Mouse (Mus musculus): Measurements from ENCODE around the gene Lrrc51. TPM values are rescaled to one million over a fixed set of nuclear protein-coding genes. Genes with fewer than 3 reads are reported as not detected.

Lrrc51 gene
- polyA plus RNA-seq, 1 experiment from 2014 or later, result 4.2 TPM

- 0 out of 2 replicates have a peak overlapping the region, but pooled peaks have one; percentile 28 for H3K27ac ChIP-seq (ENCODE audit: poor library complexity, severe bottlenecking)
- ATAC-seq (ENCODE audit: insufficient number of reproducible peaks, low FRiP score), result no peak
- WGBS, result 65% methylated on average over 8 of the region's 8 CpGs
- no peaks in the 10 kb centered on the region for H3K27me3 ChIP-seq (replicated peaks)
- peak overlapping the region; percentile 81 for H3K4me2 ChIP-seq
- no peaks in the 10 kb centered on the region for H3K9me3 ChIP-seq (replicated peaks)
- H3K4me3 ChIP-seq, result peak overlapping the region; percentile 96
- peak overlapping the region; percentile 96 for H3K9ac ChIP-seq
- peaks cover 33% of the 10 kb centered on the region for H3K36me3 ChIP-seq
- peaks cover 29% of the 10 kb centered on the region for H3K4me1 ChIP-seq (replicated peaks)
These were observed 27.0 kb downstream of the Lrrc51 start for GRCm38 (mm10) chr7:101906696-101907095.

- peak within 1 kb of the TSS; percentile 96 for H3K9ac ChIP-seq
- WGBS, result 13% methylated on average over 11 of the region's 11 CpGs
- H3K4me3 ChIP-seq, result peak within 1 kb of the TSS; percentile 96
- H3K4me1 ChIP-seq (replicated peaks), result peaks cover 29% of the 10 kb centered on the region
- H3K27me3 ChIP-seq (replicated peaks), result no peaks in the 10 kb centered on the region
- peaks cover 29% of the 10 kb centered on the region for H3K36me3 ChIP-seq
- peak within 1 kb of the TSS; percentile 98 for H3K27ac ChIP-seq (ENCODE audit: poor library complexity, severe bottlenecking)
- no peaks in the 10 kb centered on the region for H3K9me3 ChIP-seq (replicated peaks)
- ATAC-seq (ENCODE audit: insufficient number of reproducible peaks, low FRiP score), result no peak
- peak within 1 kb of the TSS; percentile 81 for H3K4me2 ChIP-seq
These were observed 27.4 kb downstream of the Lrrc51 start, which contains the start of gene Tomt for GRCm38 (mm10) chr7:101906287-101906681. Tomt (minus strand) TSS chr7:101906359.

- H3K27me3 ChIP-seq (replicated peaks), result no peaks in the 10 kb centered on the region
- H3K9ac ChIP-seq, result peak within 1 kb of the TSS; percentile 96
- H3K4me2 ChIP-seq, result peak within 1 kb of the TSS; percentile 81
- peaks cover 29% of the 10 kb centered on the region for H3K36me3 ChIP-seq
- ATAC-seq (ENCODE audit: insufficient number of reproducible peaks, low FRiP score), result peak; percentile 99
- peak within 1 kb of the TSS; percentile 98 for H3K27ac ChIP-seq (ENCODE audit: poor library complexity, severe bottlenecking)
- peaks cover 29% of the 10 kb centered on the region for H3K4me1 ChIP-seq (replicated peaks)
- WGBS, result under 1% methylated on average over 61 of the region's 61 CpGs
- peak within 1 kb of the TSS; percentile 96 for H3K4me3 ChIP-seq
- no peaks in the 10 kb centered on the region for H3K9me3 ChIP-seq (replicated peaks)
These were observed 28.0 kb downstream of the Lrrc51 start, which contains the start of gene Lamtor1 for GRCm38 (mm10) chr7:101905561-101906286. Lamtor1 (plus strand) TSS chr7:101905904.

- Histone ChIP-seq H3K4me3 (no peak overlapping the region), H3K4me1 (replicated peaks) (peaks cover 16% of the 10 kb centered on the region), H3K27me3 (replicated peaks) (no peaks in the 10 kb centered on the region), H3K36me3 (peaks cover 32% of the 10 kb centered on the region), H3K9me3 (replicated peaks) (no peaks in the 10 kb centered on the region), H3K27ac (ENCODE audit: poor library complexity, severe bottlenecking) (no peak overlapping the region), H3K9ac (no peak overlapping the region), H3K4me2 (no peak overlapping the region)
- no peak for ATAC-seq (ENCODE audit: insufficient number of reproducible peaks, low FRiP score)
These were observed 30.8 kb downstream of the Lrrc51 start for GRCm38 (mm10) chr7:101902846-101903245.

- Histone ChIP-seq H3K27ac (ENCODE audit: poor library complexity, severe bottlenecking) (no peak overlapping the region), H3K4me3 (no peak overlapping the region), H3K36me3 (peaks cover 32% of the 10 kb centered on the region), H3K9me3 (replicated peaks) (no peaks in the 10 kb centered on the region), H3K27me3 (replicated peaks) (no peaks in the 10 kb centered on the region), H3K4me2 (no peak overlapping the region), H3K9ac (no peak overlapping the region), H3K4me1 (replicated peaks) (peaks cover 12% of the 10 kb centered on the region)
- no peak for ATAC-seq (ENCODE audit: insufficient number of reproducible peaks, low FRiP score)
- WGBS, result 91% methylated on average over 10 of the region's 10 CpGs
These were observed 31.7 kb downstream of the Lrrc51 start for GRCm38 (mm10) chr7:101901969-101902368.

GRCm38 (mm10) chr7:101900331-101901097 is 33.2 kb downstream of the Lrrc51 start:
- WGBS, result 91% methylated on average over 16 of the region's 16 CpGs
- no peak overlapping the region for H3K4me2 ChIP-seq
- H3K36me3 ChIP-seq, result peaks cover 32% of the 10 kb centered on the region
- H3K27ac ChIP-seq (ENCODE audit: poor library complexity, severe bottlenecking), result no peak overlapping the region
- no peak for ATAC-seq (ENCODE audit: insufficient number of reproducible peaks, low FRiP score)
- peaks cover 5% of the 10 kb centered on the region for H3K4me1 ChIP-seq (replicated peaks)
- H3K9me3 ChIP-seq (replicated peaks), result no peaks in the 10 kb centered on the region
- 0 out of 2 replicates have a peak overlapping the region, but pooled peaks have one; percentile 2 for H3K9ac ChIP-seq
- H3K27me3 ChIP-seq (replicated peaks), result no peaks in the 10 kb centered on the region
- H3K4me3 ChIP-seq, result no peak overlapping the region

- H3K27ac ChIP-seq (ENCODE audit: poor library complexity, severe bottlenecking), result peak overlapping the region; percentile 83
- no peaks in the 10 kb centered on the region for H3K9me3 ChIP-seq (replicated peaks)
- H3K4me3 ChIP-seq, result peak overlapping the region; percentile 60
- peak; percentile 98 for ATAC-seq (ENCODE audit: insufficient number of reproducible peaks, low FRiP score)
- peaks cover 5% of the 10 kb centered on the region for H3K4me1 ChIP-seq (replicated peaks)
- H3K4me2 ChIP-seq, result peak overlapping the region; percentile 67
- H3K9ac ChIP-seq, result peak overlapping the region; percentile 61
- peaks cover 21% of the 10 kb centered on the region for H3K36me3 ChIP-seq
- H3K27me3 ChIP-seq (replicated peaks), result no peaks in the 10 kb centered on the region
- WGBS, result under 1% methylated on average over 57 of the region's 57 CpGs
These were observed 37.3 kb downstream of the Lrrc51 start for GRCm38 (mm10) chr7:101896104-101897066.

- no peak for ATAC-seq (ENCODE audit: insufficient number of reproducible peaks, low FRiP score)
- H3K27ac ChIP-seq (ENCODE audit: poor library complexity, severe bottlenecking), result peak overlapping the region; percentile 26; the same call in 1 of the 2 replicates
- H3K4me2 ChIP-seq, result peak overlapping the region; percentile 58
- peak overlapping the region; percentile 61 for H3K9ac ChIP-seq
- H3K4me1 ChIP-seq (replicated peaks), result peaks cover 5% of the 10 kb centered on the region
- H3K27me3 ChIP-seq (replicated peaks), result no peaks in the 10 kb centered on the region
- no peaks in the 10 kb centered on the region for H3K9me3 ChIP-seq (replicated peaks)
- 40% methylated on average over 9 of the region's 9 CpGs for WGBS
- peak overlapping the region; percentile 60 for H3K4me3 ChIP-seq
- H3K36me3 ChIP-seq, result peaks cover 15% of the 10 kb centered on the region
These were observed 38.0 kb downstream of the Lrrc51 start for GRCm38 (mm10) chr7:101895695-101896094.

GRCm38 (mm10) chr7:101888460-101888859 is 45.2 kb downstream of the Lrrc51 start:
- WGBS, result 71% methylated on average over 4 of the region's 4 CpGs
- ATAC-seq (ENCODE audit: insufficient number of reproducible peaks, low FRiP score), result no peak
- Histone ChIP-seq H3K4me3 (no peak overlapping the region), H3K27ac (ENCODE audit: poor library complexity, severe bottlenecking) (no peak overlapping the region), H3K36me3 (no peaks in the 10 kb centered on the region), H3K9ac (no peak overlapping the region), H3K4me1 (replicated peaks) (no peaks in the 10 kb centered on the region), H3K9me3 (replicated peaks) (no peaks in the 10 kb centered on the region), H3K27me3 (replicated peaks) (peaks cover 5% of the 10 kb centered on the region; the same call in 1 of the 2 replicates), H3K4me2 (no peak overlapping the region)

GRCm38 (mm10) chr7:101886274-101886673 is 47.4 kb downstream of the Lrrc51 start:
- Histone ChIP-seq H3K27ac (ENCODE audit: poor library complexity, severe bottlenecking) (no peak overlapping the region), H3K9me3 (replicated peaks) (no peaks in the 10 kb centered on the region), H3K4me2 (no peak overlapping the region), H3K4me3 (no peak overlapping the region), H3K36me3 (no peaks in the 10 kb centered on the region), H3K9ac (no peak overlapping the region), H3K4me1 (replicated peaks) (no peaks in the 10 kb centered on the region), H3K27me3 (replicated peaks) (peaks cover 5% of the 10 kb centered on the region; the same call in 1 of the 2 replicates)
- ATAC-seq (ENCODE audit: insufficient number of reproducible peaks, low FRiP score), result no peak
- WGBS, result 69% methylated on average over 6 of the region's 6 CpGs

All from heart, embryonic 12.5 days (tissue).